Mouse (Mus musculus) embryo, embryonic 10 days (tissue): ENCODE data around the gene Slc2a1.
A peak's percentile ranks its signal among the peaks of the same experiment; 100 is the strongest.

Experiments
- DNase-seq: peaks from one replicate; pipeline ENCODE4 v3.0.0-alpha.2; 2015; ENCODE audit warnings: low spot score

Gene Slc2a1

GRCm38 (mm10) chr4:119129096-119129495 is 20.6 kb downstream of the Slc2a1 start:
- no peak for DNase-seq

- no peak for DNase-seq
Observed at GRCm38 (mm10) chr4:119131189-119131910, 22.8 kb downstream of the Slc2a1 start.

- DNase-seq = no peak
Observed at GRCm38 (mm10) chr4:119133306-119133705, 24.8 kb downstream of the Slc2a1 start.

- DNase-seq = no peak
Observed at GRCm38 (mm10) chr4:119133860-119134259, 25.3 kb downstream of the Slc2a1 start.

- DNase-seq = no peak
Observed at GRCm38 (mm10) chr4:119137313-119137712, 28.8 kb downstream of the Slc2a1 start.

- peak; percentile 91 for DNase-seq
Observed at GRCm38 (mm10) chr4:119138171-119138570, 29.7 kb downstream of the Slc2a1 start.

- DNase-seq = no peak
Observed at GRCm38 (mm10) chr4:119138776-119139175, 30.3 kb downstream of the Slc2a1 start.

GRCm38 (mm10) chr4:119140126-119140525 is 31.6 kb downstream of the Slc2a1 start:
- DNase-seq = peak; percentile 78

GRCm38 (mm10) chr4:119141191-119141590 is 32.7 kb downstream of the Slc2a1 start:
- DNase-seq = no peak

GRCm38 (mm10) chr4:119142230-119142871 is 33.8 kb downstream of the Slc2a1 start:
- peak; percentile 91 for DNase-seq

- no peak for DNase-seq
Observed at GRCm38 (mm10) chr4:119146816-119147215, 38.3 kb downstream of the Slc2a1 start.

- no peak for DNase-seq
Observed at GRCm38 (mm10) chr4:119147347-119147746, 38.8 kb downstream of the Slc2a1 start.

GRCm38 (mm10) chr4:119148741-119149140 is 40.2 kb downstream of the Slc2a1 start:
- no peak for DNase-seq

GRCm38 (mm10) chr4:119157186-119157585 is 48.7 kb downstream of the Slc2a1 start:
- DNase-seq = peak; percentile 66

- no peak for DNase-seq
Observed at GRCm38 (mm10) chr4:119157891-119158290, 49.4 kb downstream of the Slc2a1 start.

GRCm38 (mm10) chr4:119161358-119161757 is 52.8 kb downstream of the Slc2a1 start:
- no peak for DNase-seq

GRCm38 (mm10) chr4:119162990-119163389 is 54.5 kb downstream of the Slc2a1 start:
- no peak for DNase-seq

GRCm38 (mm10) chr4:119165916-119166315 is 57.4 kb downstream of the Slc2a1 start:
- DNase-seq = no peak

GRCm38 (mm10) chr4:119167068-119167467 is 58.6 kb downstream of the Slc2a1 start:
- no peak for DNase-seq

GRCm38 (mm10) chr4:119167663-119168062 is 59.2 kb downstream of the Slc2a1 start:
- peak; percentile 92 for DNase-seq

GRCm38 (mm10) chr4:119172919-119173650 is 64.6 kb downstream of the Slc2a1 start:
- DNase-seq = no peak

- peak; percentile 99 for DNase-seq
Observed at GRCm38 (mm10) chr4:119173851-119174453, 65.4 kb downstream of the Slc2a1 start, which contains the start of gene Zfp691. Gene Zfp691, minus strand, starts transcription at chr4:119174195.
